Mouse (Mus musculus) MEL (cell line): ENCODE measurements around the gene Wdr70. TPM values are rescaled to one million over a fixed set of nuclear protein-coding genes. Genes with fewer than 3 reads are reported as not detected.

Source experiments
- DNase-seq: peaks from one replicate; pipeline ENCODE4 v3.0.0; 2011; ENCODE audit warnings: low read depth, low spot score
- H3K27ac ChIP-seq: 2 replicates; pipeline ENCODE4 v1.5.1; 2012; ENCODE audit warnings: low read depth, mild to moderate bottlenecking, control low read depth, low read length, moderate library complexity; ENCODE audit not compliant: control insufficient read depth
- H3K27me3 ChIP-seq, 2 experiments: fragments of 150-350 bp in 1 of 2; sonication (generic) in 1 of 2; 2 replicates each; pipeline ENCODE4 v1.6.1; 2012; ENCODE audit warnings: low read length in 2 of 2, mild to moderate bottlenecking in 2 of 2, improper control_type of control experiment in 1 of 2, moderate library complexity in 1 of 2; ENCODE audit not compliant: insufficient read depth in 2 of 2, control insufficient read depth in 1 of 2
- H3K36me3 ChIP-seq, 2 experiments: 2 replicates each; pipeline ENCODE4 v1.6.1; 2012 to 2014; ENCODE audit warnings: low read length in 2 of 2, improper control_type of control experiment in 1 of 2, inconsistent platforms in 1 of 2, mild to moderate bottlenecking in 1 of 2; ENCODE audit not compliant: insufficient read depth in 2 of 2, control insufficient read depth in 1 of 2
- H3K4me1 ChIP-seq, 2 experiments: fragments of 150-350 bp in 1 of 2; sonication (generic) in 1 of 2; 2 replicates each; pipeline ENCODE4 v1.6.1; 2012; ENCODE audit warnings: low read length in 2 of 2, improper control_type of control experiment in 1 of 2, mild to moderate bottlenecking in 1 of 2; ENCODE audit not compliant: insufficient read depth in 2 of 2, control insufficient read depth in 1 of 2
- H3K4me3 ChIP-seq, 2 experiments: fragments of 150-350 bp in 1 of 2; sonication (generic) in 1 of 2; 2 replicates each; pipeline ENCODE4 v1.5.1; 2012; ENCODE audit warnings: low read depth in 2 of 2, low read length in 2 of 2, mild to moderate bottlenecking in 2 of 2, moderate library complexity in 2 of 2, control low read depth in 1 of 2, improper control_type of control experiment in 1 of 2; ENCODE audit not compliant: control insufficient read depth in 1 of 2, insufficient read depth in 1 of 2
- H3K79me2 ChIP-seq: 2 replicates; pipeline ENCODE4 v1.6.1; 2012; ENCODE audit warnings: mild to moderate bottlenecking, low read length, moderate library complexity; ENCODE audit not compliant: control insufficient read depth, poor library complexity, insufficient read depth
- H3K9ac ChIP-seq: 2 replicates; pipeline ENCODE4 v1.6.1; 2012; ENCODE audit warnings: low read depth, mild to moderate bottlenecking, control low read depth, low read length, moderate library complexity; ENCODE audit not compliant: control insufficient read depth, poor library complexity, severe bottlenecking
- H3K9me3 ChIP-seq: fragments of 150-350 bp; sonication (generic); replicated peaks from 2 replicates; pipeline ENCODE4 v1.6.1; 2012; ENCODE audit warnings: mild to moderate bottlenecking, low read length, improper control_type of control experiment, moderate library complexity; ENCODE audit not compliant: insufficient read depth
- ELF1 ChIP-seq: IDR thresholded peaks from 2 replicates; pipeline ENCODE4 v1.6.1; 2014; ENCODE audit warnings: low read depth, mild to moderate bottlenecking, inconsistent platforms, low read length, improper control_type of control experiment, moderate library complexity
- EP300 ChIP-seq, 2 experiments: IDR thresholded peaks; 2 replicates each; pipeline ENCODE4 v1.6.1; 2011; ENCODE audit warnings: improper control_type of control experiment in 2 of 2, low read length in 2 of 2, low read depth in 1 of 2, mild to moderate bottlenecking in 1 of 2
- ETS1 ChIP-seq: IDR thresholded peaks from 2 replicates; pipeline ENCODE4 v1.6.1; 2012; ENCODE audit warnings: low read depth, mild to moderate bottlenecking, inconsistent platforms, low read length, improper control_type of control experiment, moderate library complexity
- KAT2A ChIP-seq: conservative IDR thresholded peaks from 2 replicates; pipeline ENCODE4 v1.6.1; 2012; ENCODE audit warnings: low read depth, low read length, improper control_type of control experiment, inconsistent platforms
- MAFK ChIP-seq: IDR thresholded peaks from 2 replicates; pipeline ENCODE4 v1.6.1; 2011; ENCODE audit warnings: low read depth, mild to moderate bottlenecking, low read length, improper control_type of control experiment, borderline replicate concordance
- MAX ChIP-seq: IDR thresholded peaks from 2 replicates; pipeline ENCODE4 v1.6.1; 2011; ENCODE audit warnings: low read length, improper control_type of control experiment
- MXI1 ChIP-seq: IDR thresholded peaks from 2 replicates; pipeline ENCODE4 v1.6.1; 2011; ENCODE audit warnings: mild to moderate bottlenecking, low read depth, low read length, improper control_type of control experiment
- MYC ChIP-seq: IDR thresholded peaks from 2 replicates; pipeline ENCODE4 v1.6.1; 2011; ENCODE audit warnings: low read depth, mild to moderate bottlenecking, low read length, improper control_type of control experiment, moderate library complexity
- NELFE ChIP-seq: IDR thresholded peaks from 2 replicates; pipeline ENCODE4 v1.6.1; 2011; ENCODE audit warnings: low read depth, low read length, improper control_type of control experiment
- NRF1 ChIP-seq: IDR thresholded peaks from 2 replicates; pipeline ENCODE4 v1.6.1; 2014; ENCODE audit warnings: low read depth, mild to moderate bottlenecking, inconsistent platforms, low read length, improper control_type of control experiment, moderate library complexity; ENCODE audit not compliant: poor library complexity, insufficient read depth, severe bottlenecking
- POLR2A ChIP-seq, 2 experiments: IDR thresholded peaks; 2 replicates each; pipeline ENCODE4 v1.6.1; 2011 to 2012; ENCODE audit warnings: low read length in 2 of 2, mild to moderate bottlenecking in 2 of 2, control low read depth in 1 of 2, improper control_type of control experiment in 1 of 2, low read depth in 1 of 2, moderate library complexity in 1 of 2; ENCODE audit not compliant: control insufficient read depth in 1 of 2, insufficient read depth in 1 of 2, poor library complexity in 1 of 2
- POLR2AphosphoS5 ChIP-seq: IDR thresholded peaks from 2 replicates; pipeline ENCODE4 v1.6.1; 2012; ENCODE audit warnings: low read depth, borderline replicate concordance, mild to moderate bottlenecking, inconsistent platforms, low read length, moderate library complexity, mixed read lengths
- RAD21 ChIP-seq: IDR thresholded peaks from 2 replicates; pipeline ENCODE4 v1.6.1; 2011; ENCODE audit warnings: mild to moderate bottlenecking, low read depth, low read length, improper control_type of control experiment
- RCOR1 ChIP-seq: IDR thresholded peaks from 2 replicates; pipeline ENCODE4 v1.6.1; 2012; ENCODE audit warnings: low read depth, mild to moderate bottlenecking, inconsistent platforms, low read length, improper control_type of control experiment
- SIN3A ChIP-seq: IDR thresholded peaks from 2 replicates; pipeline ENCODE4 v1.6.1; 2012; ENCODE audit warnings: low read length, improper control_type of control experiment, inconsistent platforms
- SMC3 ChIP-seq: IDR thresholded peaks from 2 replicates; pipeline ENCODE4 v1.6.1; 2011; ENCODE audit warnings: low read depth, low read length, improper control_type of control experiment
- TAL1 ChIP-seq: IDR thresholded peaks from 2 replicates; pipeline ENCODE4 v1.6.1; 2012; ENCODE audit warnings: mild to moderate bottlenecking, inconsistent platforms, low read length, moderate library complexity, mixed read lengths
- TBP ChIP-seq: IDR thresholded peaks from 2 replicates; pipeline ENCODE4 v1.8.0; 2011; ENCODE audit warnings: low read depth, low read length, improper control_type of control experiment
- UBTF ChIP-seq: IDR thresholded peaks from 2 replicates; pipeline ENCODE4 v1.6.1; 2012; ENCODE audit warnings: low read depth, mild to moderate bottlenecking, inconsistent platforms, low read length, improper control_type of control experiment, moderate library complexity, borderline replicate concordance; ENCODE audit not compliant: insufficient read depth
- ZC3H11A ChIP-seq: IDR thresholded peaks from 2 replicates; pipeline ENCODE4 v1.6.1; 2012; ENCODE audit warnings: low read depth, mild to moderate bottlenecking, inconsistent platforms, low read length, improper control_type of control experiment
- ZKSCAN1 ChIP-seq: IDR thresholded peaks from 2 replicates; pipeline ENCODE4 v1.6.1; 2012; ENCODE audit warnings: low read depth, mild to moderate bottlenecking, inconsistent platforms, low read length, improper control_type of control experiment, moderate library complexity
- ZMIZ1 ChIP-seq: IDR thresholded peaks from 2 replicates; pipeline ENCODE4 v1.6.1; 2012; ENCODE audit warnings: low read depth, mild to moderate bottlenecking, inconsistent platforms, low read length, improper control_type of control experiment, moderate library complexity
- polyA plus RNA-seq, 2 experiments: library from polyadenylated mRNA; stranded (reverse) in 1 of 2; unstranded in 1 of 2; fragments of >175 nt in 1 of 2; fragments of >200 nt in 1 of 2; gene quantifications; 2 replicates each; pipeline versions ENCODE4 v1.2.1 to v1.2.4; 2012; ENCODE audit warnings: low replicate concordance in 2 of 2, low read depth in 1 of 2; ENCODE audit not compliant: insufficient read length in 2 of 2, insufficient read depth in 1 of 2, missing spikeins in 1 of 2
- total RNA-seq: library from RNA; depleted of rRNA; stranded (reverse); fragments of 300-350 nt; gene quantifications from 2 replicates; pipeline ENCODE4 v1.2.3, GENCODE M21; 2012

Gene Wdr70
- total and polyA plus RNA-seq, 3 experiments = 40.7 to 48.8 TPM; not detected in 1

GRCm38 (mm10) chr15:7863328-7863727 lies 235.7 kb downstream of the Wdr70 start:
- Histone ChIP-seq H3K9me3 (no peaks in the 10 kb centered on the region), H3K9ac (no peak overlapping the region), H3K27ac (no peak overlapping the region), H3K79me2 (no peaks in the 10 kb centered on the region), H3K27me3 (peaks cover 2% of the 10 kb centered on the region in 2 experiments; a peak in 2 of 4 replicates), H3K36me3 (no peaks in the 10 kb centered on the region), H3K4me1 (no peaks in the 10 kb centered on the region), H3K4me3 (no peak overlapping the region)
- TF ChIP-seq TBP = no peak
- TF ChIP-seq NELFE = no peak
- TF ChIP-seq TAL1 = no peak
- TF ChIP-seq UBTF = no peak
- no peak for TF ChIP-seq MYC
- TF ChIP-seq POLR2A (IDR thresholded peaks at IDR 0.05; ENCODE audit: control insufficient read depth in 1 of 2, insufficient read depth in 1 of 2, low read depth in 1 of 2, low read length in 2 of 2, poor library complexity in 1 of 2) = no peak
- no peak for DNase-seq

- H3K4me3 ChIP-seq = no peak overlapping the region
- H3K4me1 ChIP-seq = no peaks in the 10 kb centered on the region
- no peak overlapping the region for H3K27ac ChIP-seq
- no peak overlapping the region for H3K9ac ChIP-seq
- H3K36me3 ChIP-seq = no peaks in the 10 kb centered on the region
- H3K79me2 ChIP-seq = no peaks in the 10 kb centered on the region
- H3K27me3 ChIP-seq = peaks cover 2% of the 10 kb centered on the region in 2 experiments; a peak in 2 of 4 replicates
- DNase-seq = no peak
- TF ChIP-seq UBTF (no peak), TBP (no peak), ZMIZ1 (no peak), ZC3H11A (no peak), KAT2A (no peak), ETS1 (no peak), ZKSCAN1 (no peak), MAFK (no peak), SIN3A (no peak), NRF1 (no peak), RAD21 (no peak), ELF1 (no peak), MXI1 (no peak), EP300 (IDR thresholded peaks at IDR 0.05; ENCODE audit: low read depth in 1 of 2, low read length in 2 of 2) (no peak), SMC3 (no peak), RCOR1 (no peak), MAX (no peak), POLR2AphosphoS5 (no peak)
- TF ChIP-seq, all 39 proteins: peak for 0
- no peaks in the 10 kb centered on the region for H3K9me3 ChIP-seq
Measured at GRCm38 (mm10) chr15:7862890-7863289, 236.1 kb downstream of the Wdr70 start.
